Mouse (Mus musculus): ENCODE measurements at regions not wholly inside any gene's neighbourhood (a gene's known extent, or its start where the extent isn't known, plus 50 kb on each side); places are given as distances from the start of the nearest gene placed in this dataset.

- 73% methylated on average over 2 of the region's 2 CpGs for WGBS
- no peaks in the 10 kb centered on the region for H3K36me3 ChIP-seq (ENCODE audit: control insufficient read depth, insufficient read depth, low read length)
- no peaks in the 10 kb centered on the region for H3K9me3 ChIP-seq (replicated peaks; ENCODE audit: control insufficient read depth, low read length)
- H3K4me1 ChIP-seq (ENCODE audit: control insufficient read depth, insufficient read depth, low read length) = no peaks in the 10 kb centered on the region
- no peak overlapping the region for H3K27ac ChIP-seq (ENCODE audit: low read length)
- no peak overlapping the region for H3K4me2 ChIP-seq (ENCODE audit: low read depth, low read length)
- H3K27me3 ChIP-seq (ENCODE audit: control insufficient read depth, insufficient read depth, low read length) = no peaks in the 10 kb centered on the region
- no peak overlapping the region for H3K4me3 ChIP-seq (replicated peaks; ENCODE audit: low read length)
- no peak overlapping the region for H3K9ac ChIP-seq (ENCODE audit: low read length)
- no peak for ATAC-seq (ENCODE audit: insufficient read depth, low FRiP score)
These were observed 54.9 kb upstream of the Basp1 start for GRCm38 (mm10) chr15:25468478-25468877.

- H3K4me2 ChIP-seq (ENCODE audit: low read depth, low read length) = peak overlapping the region; percentile 2; the same call in 1 of the 2 replicates
- WGBS = 61% methylated on average over 16 of the region's 16 CpGs
These were observed 55.8 kb upstream of the Basp1 start for GRCm38 (mm10) chr15:25469185-25469845.

DNA sequence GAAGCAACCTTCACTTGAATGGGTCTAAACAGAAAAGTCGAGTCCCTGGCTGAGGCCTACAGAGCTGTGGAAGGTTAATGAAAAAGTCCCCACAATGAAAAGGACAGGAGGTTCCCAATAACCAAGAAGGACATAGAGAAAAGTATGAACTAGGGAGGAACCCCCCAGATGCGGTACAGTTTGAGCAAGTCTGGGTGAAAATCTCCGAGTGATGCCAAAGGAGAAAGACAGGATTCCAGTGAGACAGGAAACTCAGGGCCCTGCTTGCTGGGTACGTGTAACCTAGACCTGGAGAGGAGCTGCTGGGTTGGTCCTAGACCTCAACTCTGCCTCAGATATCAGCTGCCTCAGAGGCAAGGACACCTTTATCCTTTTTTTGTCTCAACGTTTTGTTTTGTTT is 57.8 kb upstream of the Basp1 start:
- H3K4me2 ChIP-seq (ENCODE audit: low read depth, low read length) = no peak overlapping the region
- H3K27ac ChIP-seq (ENCODE audit: low read length) = no peak overlapping the region
- no peaks in the 10 kb centered on the region for H3K27me3 ChIP-seq (ENCODE audit: control insufficient read depth, insufficient read depth, low read length)
- no peak overlapping the region for H3K9ac ChIP-seq (ENCODE audit: low read length)
- 87% methylated on average over 5 of the region's 5 CpGs for WGBS
- H3K4me3 ChIP-seq (replicated peaks; ENCODE audit: low read length) = no peak overlapping the region
- no peak for ATAC-seq (ENCODE audit: insufficient read depth, low FRiP score)
- H3K36me3 ChIP-seq (ENCODE audit: control insufficient read depth, insufficient read depth, low read length) = no peaks in the 10 kb centered on the region
- no peaks in the 10 kb centered on the region for H3K9me3 ChIP-seq (replicated peaks; ENCODE audit: control insufficient read depth, low read length)
- H3K4me1 ChIP-seq (ENCODE audit: control insufficient read depth, insufficient read depth, low read length) = no peaks in the 10 kb centered on the region

More at GRCm38 (mm10) chr15:25469185-25469845, 55.8 kb upstream of the Basp1 start:
- Histone ChIP-seq H3K9ac (ENCODE audit: low read length) (no peak overlapping the region), H3K4me1 (ENCODE audit: control insufficient read depth, insufficient read depth, low read length) (no peaks in the 10 kb centered on the region), H3K36me3 (ENCODE audit: control insufficient read depth, insufficient read depth, low read length) (no peaks in the 10 kb centered on the region), H3K27ac (ENCODE audit: low read length) (no peak overlapping the region), H3K4me3 (replicated peaks; ENCODE audit: low read length) (no peak overlapping the region), H3K9me3 (replicated peaks; ENCODE audit: control insufficient read depth, low read length) (no peaks in the 10 kb centered on the region), H3K27me3 (ENCODE audit: control insufficient read depth, insufficient read depth, low read length) (no peaks in the 10 kb centered on the region)
- ATAC-seq (ENCODE audit: insufficient read depth, low FRiP score) = no peak

GRCm38 (mm10) chr15:25473201-25473710 is 59.7 kb upstream of the Basp1 start:
- no peak overlapping the region for H3K4me2 ChIP-seq (ENCODE audit: low read depth, low read length)
- H3K27me3 ChIP-seq (ENCODE audit: control insufficient read depth, insufficient read depth, low read length) = no peaks in the 10 kb centered on the region
- no peak overlapping the region for H3K27ac ChIP-seq (ENCODE audit: low read length)
- WGBS = 77% methylated on average over 3 of the region's 3 CpGs
- H3K9ac ChIP-seq (ENCODE audit: low read length) = no peak overlapping the region
- no peaks in the 10 kb centered on the region for H3K9me3 ChIP-seq (replicated peaks; ENCODE audit: control insufficient read depth, low read length)
- no peaks in the 10 kb centered on the region for H3K4me1 ChIP-seq (ENCODE audit: control insufficient read depth, insufficient read depth, low read length)
- ATAC-seq (ENCODE audit: insufficient read depth, low FRiP score) = no peak
- H3K36me3 ChIP-seq (ENCODE audit: control insufficient read depth, insufficient read depth, low read length) = no peaks in the 10 kb centered on the region
- H3K4me3 ChIP-seq (replicated peaks; ENCODE audit: low read length) = no peak overlapping the region

DNA sequence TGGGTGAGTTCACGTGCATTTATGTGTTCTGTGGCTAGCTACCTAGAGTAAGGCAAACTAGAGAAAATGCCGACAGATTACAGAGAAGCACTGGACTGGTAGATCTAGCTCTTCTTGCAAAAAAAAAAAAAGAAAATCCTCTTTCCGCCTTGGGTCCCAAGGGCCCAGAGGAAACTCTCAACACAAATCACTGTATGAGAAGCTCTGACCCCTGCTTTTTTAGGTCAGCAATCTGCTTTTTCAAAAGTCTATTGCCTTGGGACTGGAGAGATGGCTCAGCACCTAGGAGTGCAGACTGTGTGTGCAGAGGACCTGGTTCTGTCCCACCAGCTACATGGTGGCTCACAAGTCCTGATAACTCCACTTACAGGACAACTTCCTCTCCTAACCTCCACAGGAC is 60.5 kb upstream of the Basp1 start:
- Histone ChIP-seq H3K9me3 (replicated peaks; ENCODE audit: control insufficient read depth, low read length) (no peaks in the 10 kb centered on the region), H3K9ac (ENCODE audit: low read length) (no peak overlapping the region), H3K4me3 (replicated peaks; ENCODE audit: low read length) (no peak overlapping the region), H3K36me3 (ENCODE audit: control insufficient read depth, insufficient read depth, low read length) (no peaks in the 10 kb centered on the region), H3K4me2 (ENCODE audit: low read depth, low read length) (no peak overlapping the region), H3K4me1 (ENCODE audit: control insufficient read depth, insufficient read depth, low read length) (no peaks in the 10 kb centered on the region), H3K27me3 (ENCODE audit: control insufficient read depth, insufficient read depth, low read length) (no peaks in the 10 kb centered on the region), H3K27ac (ENCODE audit: low read length) (no peak overlapping the region)
- ATAC-seq (ENCODE audit: insufficient read depth, low FRiP score) = no peak
- 70% methylated on average over 3 of the region's 3 CpGs for WGBS

GRCm38 (mm10) chr15:25482586-25482985 is 69.0 kb upstream of the Basp1 start:
- H3K27me3 ChIP-seq (ENCODE audit: control insufficient read depth, insufficient read depth, low read length) = no peaks in the 10 kb centered on the region
- no peak overlapping the region for H3K9ac ChIP-seq (ENCODE audit: low read length)
- 50% methylated on average over 3 of the region's 3 CpGs for WGBS
- H3K36me3 ChIP-seq (ENCODE audit: control insufficient read depth, insufficient read depth, low read length) = no peaks in the 10 kb centered on the region
- ATAC-seq (ENCODE audit: insufficient read depth, low FRiP score) = no peak
- 0 out of 2 replicates have a peak, but pooled peaks cover 3% of the 10 kb centered on the region for H3K4me1 ChIP-seq (ENCODE audit: control insufficient read depth, insufficient read depth, low read length)
- H3K9me3 ChIP-seq (replicated peaks; ENCODE audit: control insufficient read depth, low read length) = no peaks in the 10 kb centered on the region
- no peak overlapping the region for H3K4me3 ChIP-seq (replicated peaks; ENCODE audit: low read length)
- no peak overlapping the region for H3K27ac ChIP-seq (ENCODE audit: low read length)
- H3K4me2 ChIP-seq (ENCODE audit: low read depth, low read length) = no peak overlapping the region

DNA sequence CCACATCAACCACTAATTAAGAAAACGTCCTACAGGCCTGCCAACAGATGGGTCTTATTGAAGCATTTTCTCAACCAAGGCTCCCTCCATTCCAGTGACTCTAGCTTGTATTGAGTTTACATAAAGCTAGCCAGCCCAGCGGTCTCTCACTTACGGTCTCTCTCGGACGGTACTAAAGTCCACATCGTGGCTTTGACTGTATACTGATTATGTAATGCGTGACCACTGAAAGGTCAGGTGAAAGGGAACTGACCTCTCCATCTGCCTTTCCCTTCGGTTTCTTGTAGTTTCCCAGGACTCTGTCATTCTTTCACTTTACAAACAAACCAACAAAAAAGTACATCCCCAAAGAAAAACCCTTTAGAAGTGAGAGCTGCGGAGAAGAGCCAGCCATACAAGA is 71.8 kb upstream of the Basp1 start:
- Histone ChIP-seq H3K36me3 (ENCODE audit: control insufficient read depth, insufficient read depth, low read length) (no peaks in the 10 kb centered on the region), H3K4me1 (ENCODE audit: control insufficient read depth, insufficient read depth, low read length) (0 out of 2 replicates have a peak, but pooled peaks cover 3% of the 10 kb centered on the region), H3K27ac (ENCODE audit: low read length) (no peak overlapping the region), H3K9me3 (replicated peaks; ENCODE audit: control insufficient read depth, low read length) (no peaks in the 10 kb centered on the region), H3K4me2 (ENCODE audit: low read depth, low read length) (no peak overlapping the region), H3K4me3 (replicated peaks; ENCODE audit: low read length) (no peak overlapping the region), H3K27me3 (ENCODE audit: control insufficient read depth, insufficient read depth, low read length) (no peaks in the 10 kb centered on the region), H3K9ac (ENCODE audit: low read length) (no peak overlapping the region)
- no peak for ATAC-seq (ENCODE audit: insufficient read depth, low FRiP score)
- WGBS = 48% methylated on average over 9 of the region's 9 CpGs

GRCm38 (mm10) chr15:25486158-25486557 is 72.6 kb upstream of the Basp1 start:
- H3K4me3 ChIP-seq (replicated peaks; ENCODE audit: low read length) = no peak overlapping the region
- WGBS = 75% methylated on average over 7 of the region's 7 CpGs
- H3K9me3 ChIP-seq (replicated peaks; ENCODE audit: control insufficient read depth, low read length) = no peaks in the 10 kb centered on the region
- H3K36me3 ChIP-seq (ENCODE audit: control insufficient read depth, insufficient read depth, low read length) = no peaks in the 10 kb centered on the region
- H3K4me2 ChIP-seq (ENCODE audit: low read depth, low read length) = no peak overlapping the region
- no peak overlapping the region for H3K27ac ChIP-seq (ENCODE audit: low read length)
- no peak overlapping the region for H3K9ac ChIP-seq (ENCODE audit: low read length)
- 0 out of 2 replicates have a peak, but pooled peaks cover 3% of the 10 kb centered on the region for H3K4me1 ChIP-seq (ENCODE audit: control insufficient read depth, insufficient read depth, low read length)
- no peaks in the 10 kb centered on the region for H3K27me3 ChIP-seq (ENCODE audit: control insufficient read depth, insufficient read depth, low read length)
- ATAC-seq (ENCODE audit: insufficient read depth, low FRiP score) = no peak

GRCm38 (mm10) chr15:25489804-25490203 is 76.2 kb upstream of the Basp1 start:
- H3K9ac ChIP-seq (ENCODE audit: low read length) = no peak overlapping the region
- no peaks in the 10 kb centered on the region for H3K9me3 ChIP-seq (replicated peaks; ENCODE audit: control insufficient read depth, low read length)
- no peaks in the 10 kb centered on the region for H3K36me3 ChIP-seq (ENCODE audit: control insufficient read depth, insufficient read depth, low read length)
- no peak overlapping the region for H3K4me2 ChIP-seq (ENCODE audit: low read depth, low read length)
- no peak for ATAC-seq (ENCODE audit: insufficient read depth, low FRiP score)
- no peaks in the 10 kb centered on the region for H3K27me3 ChIP-seq (ENCODE audit: control insufficient read depth, insufficient read depth, low read length)
- 60% methylated on average over 6 of the region's 6 CpGs for WGBS
- H3K27ac ChIP-seq (ENCODE audit: low read length) = no peak overlapping the region
- 0 out of 2 replicates have a peak, but pooled peaks cover 2% of the 10 kb centered on the region for H3K4me1 ChIP-seq (ENCODE audit: control insufficient read depth, insufficient read depth, low read length)
- H3K4me3 ChIP-seq (replicated peaks; ENCODE audit: low read length) = no peak overlapping the region

All from stomach, embryonic 16.5 days (tissue).